In genomic region chr3:31603237-31603636, GRCm38 (mm10) we compare ENCODE assay signal across 9 mouse cellular contexts.
DNase-seq lines count a peak whose midpoint lies in the region; ATAC-seq and TF ChIP-seq lines count a peak whose summit lies in the region.
"Had no signal": no experiment of that assay in that cellular context is flagged by ENCODE, and none has a peak within 500 bp of the region (broad histone marks: within the 10 kb centered on the region; RNA-seq: fewer than 3 reads in every experiment).

No protein-coding gene starts in this region.

- H3K27ac ChIP-seq in liver, postnatal 0 days (ENCODE audit: low read depth) = no peak overlapping the region
- H3K27ac ChIP-seq: heart, embryonic 15.5 days had no signal

- DNase-seq in A20 (ENCODE audit: low read depth, low spot score) = peak; percentile 65
- peak; percentile 14 for DNase-seq in Muller cell, postnatal 12 days (ENCODE audit: inconsistent ontology term)
- peak; percentile 37 for DNase-seq in cerebellum, adult 9-11 months
- peak; percentile 81 to 82 for DNase-seq in frontal cortex, postnatal 36 days (ENCODE audit: low spot score in 2 of 2)
- peak; percentile 66 to 93 for DNase-seq in kidney, postnatal 36 days
- DNase-seq in liver, postnatal 0 days = peak; percentile 80
- DNase-seq in retina, postnatal 1 day = peak; percentile 74
- peak; percentile 28 for DNase-seq in urinary bladder, postnatal 10 days (ENCODE audit: low spot score)

- no peak for ATAC-seq in liver, postnatal 0 days

- no peaks in the 10 kb centered on the region for H3K9me3 ChIP-seq in liver, postnatal 0 days (ENCODE audit: low read length)
- H3K9me3 ChIP-seq: heart, embryonic 15.5 days had no signal

- H3K9ac ChIP-seq in liver, postnatal 0 days (replicated peaks) = no peak overlapping the region
- H3K9ac ChIP-seq: heart, embryonic 15.5 days had no signal

- no peaks in the 10 kb centered on the region for H3K27me3 ChIP-seq in liver, postnatal 0 days (ENCODE audit: insufficient read depth, low read length)
- H3K27me3 ChIP-seq: heart, embryonic 15.5 days had no signal

- H3K36me3 ChIP-seq in liver, postnatal 0 days (replicated peaks; ENCODE audit: insufficient read depth, low read length) = no peaks in the 10 kb centered on the region
- H3K36me3 ChIP-seq: heart, embryonic 15.5 days had no signal

- no peak overlapping the region for H3K4me2 ChIP-seq in liver, postnatal 0 days (ENCODE audit: low read depth, low read length)
- H3K4me2 ChIP-seq: heart, embryonic 15.5 days had no signal

- TF ChIP-seq CTCF in liver, postnatal 0 days (IDR thresholded peaks at IDR 0.05; ENCODE audit: low read depth) = peak; percentile 88

- 20% methylated on average over 7 of the region's 7 CpGs for WGBS in liver, postnatal 0 days (ENCODE audit: insufficient replicate concordance)

- no peaks in the 10 kb centered on the region for H3K4me1 ChIP-seq in liver, postnatal 0 days (ENCODE audit: insufficient read depth)
- H3K4me1 ChIP-seq: heart, embryonic 15.5 days had no signal

- no peak overlapping the region for H3K4me3 ChIP-seq in liver, postnatal 0 days (ENCODE audit: low read depth, low read length)
- H3K4me3 ChIP-seq: heart, embryonic 15.5 days had no signal

- TF ChIP-seq EP300 in liver, postnatal 0 days (IDR thresholded peaks at IDR 0.05; ENCODE audit: low read depth) = no peak

Comparison
In these comparisons a context has a peak if more than half of its experiments do, and no peak if none do; other contexts are left out.
1. DNase-seq: peak in every context shown above with its lines; median percentile 82 in frontal cortex, postnatal 36 days; 80 in liver, postnatal 0 days; 80 in kidney, postnatal 36 days; 74 in retina, postnatal 1 day; 65 in A20; 37 in cerebellum, adult 9-11 months; 28 in urinary bladder, postnatal 10 days; 14 in Muller cell, postnatal 12 days.